Mouse (Mus musculus) thymus, adult 2 months (tissue): ENCODE data around the gene Gmpr.

Source experiments
- CTCF ChIP-seq: fragments of 200-500 bp; IDR thresholded peaks from 2 replicates; pipeline ENCODE4 v1.5.1; 2012; ENCODE audit warnings: mild to moderate bottlenecking, control low read depth, low read length, moderate library complexity, borderline replicate concordance; ENCODE audit not compliant: control insufficient read depth, poor library complexity, insufficient read depth; ENCODE audit errors: extremely low read depth
- POLR2A ChIP-seq: fragments of 200-500 bp; IDR thresholded peaks from 2 replicates; pipeline ENCODE4 v1.6.1; 2012; ENCODE audit warnings: mild to moderate bottlenecking, low read length, control low read depth, moderate library complexity; ENCODE audit not compliant: control insufficient read depth, poor library complexity, insufficient read depth; ENCODE audit errors: extremely low read depth

DNA sequence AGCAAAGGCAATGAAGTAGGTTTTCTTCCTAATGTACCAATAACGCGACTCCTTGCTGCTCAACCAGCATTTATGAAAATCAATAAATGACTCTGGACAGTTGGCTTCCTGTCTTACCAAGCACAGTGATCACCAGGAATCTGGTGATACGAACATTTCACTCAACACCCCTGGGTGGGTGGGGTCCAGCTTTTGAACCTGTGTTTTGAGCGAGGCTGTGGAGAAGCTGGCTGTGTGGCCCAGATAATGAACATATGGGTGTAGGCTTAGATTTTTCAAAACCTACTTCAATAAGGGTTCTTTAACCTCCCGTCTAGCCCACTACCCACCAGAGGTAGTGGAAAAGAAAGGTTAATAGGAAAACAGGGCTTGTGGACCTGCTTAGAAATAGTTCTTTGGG, 4.5 kb upstream of the Gmpr start:
- TF ChIP-seq POLR2A (no peak), CTCF (no peak)
